Mouse (Mus musculus): ENCODE data around the gene Ccdc153.

Gene Ccdc153

GRCm38 (mm10) chr9:44287003-44287400 lies 46.5 kb downstream of the Ccdc153 start:
- no peak for DNase-seq (ENCODE audit: low spot score)

GRCm38 (mm10) chr9:44287401-44288075 lies 47.1 kb downstream of the Ccdc153 start:
- no peak for DNase-seq (ENCODE audit: low spot score)

- DNase-seq (ENCODE audit: low spot score) = peak; percentile 9
Measured at GRCm38 (mm10) chr9:44288076-44288958, 47.8 kb downstream of the Ccdc153 start, which contains the start of gene Abcg4. TSS of gene Abcg4 (minus strand) at chr9:44288615.

GRCm38 (mm10) chr9:44288959-44289291 lies 48.4 kb downstream of the Ccdc153 start:
- DNase-seq (ENCODE audit: low spot score) = no peak

- DNase-seq (ENCODE audit: low spot score) = no peak
Measured at GRCm38 (mm10) chr9:44292490-44292889, 52.0 kb downstream of the Ccdc153 start.

Measured in ovary, postnatal 14 days (tissue).